Mouse (Mus musculus) small intestine, adult 2 months (tissue): Measurements from ENCODE around the gene Mafk. TPM values are rescaled to one million over a fixed set of nuclear protein-coding genes. Genes with fewer than 3 reads are reported as not detected.

Experiments used
- H3K27ac ChIP-seq: fragments of 200-500 bp; 2 replicates; pipeline ENCODE4 v1.5.1; 2012; ENCODE audit warnings: low read depth, low read length, control low read depth, inconsistent platforms; ENCODE audit not compliant: insufficient read depth
- H3K27me3 ChIP-seq: fragments of 200-500 bp; 2 replicates; pipeline ENCODE4 v1.6.1; 2012; ENCODE audit warnings: mild to moderate bottlenecking, moderate library complexity, low read length, inconsistent platforms; ENCODE audit not compliant: control insufficient read depth, insufficient read depth
- H3K36me3 ChIP-seq: fragments of 200-500 bp; 2 replicates; pipeline ENCODE4 v1.6.1; 2012; ENCODE audit warnings: mild to moderate bottlenecking, low read length, control low read depth, inconsistent platforms; ENCODE audit not compliant: control insufficient read depth, insufficient read depth
- H3K4me1 ChIP-seq: fragments of 200-500 bp; 2 replicates; pipeline ENCODE4 v1.6.1; 2012; ENCODE audit warnings: low read length, inconsistent platforms, mixed read lengths; ENCODE audit not compliant: control insufficient read depth, insufficient read depth, insufficient read length
- H3K4me3 ChIP-seq: fragments of 200-500 bp; 2 replicates; pipeline ENCODE4 v1.5.1; 2012; ENCODE audit warnings: low read depth, mild to moderate bottlenecking, control low read depth, inconsistent platforms, low read length, moderate library complexity
- CTCF ChIP-seq: fragments of 200-500 bp; IDR thresholded peaks from 2 replicates; pipeline ENCODE4 v1.5.1; 2012; ENCODE audit warnings: low read depth, mild to moderate bottlenecking, control low read depth, inconsistent platforms, low read length, moderate library complexity, mixed read lengths; ENCODE audit not compliant: insufficient replicate concordance, insufficient read length; ENCODE audit errors: extremely low read depth
- POLR2A ChIP-seq: fragments of 200-500 bp; IDR thresholded peaks from 2 replicates; pipeline ENCODE4 v1.6.1; 2012; ENCODE audit warnings: low read depth, mild to moderate bottlenecking, control low read depth, inconsistent platforms, low read length, moderate library complexity
- WGBS: fragments of 180-500 bp; shearing (Covaris S2); methylation state at CpG from one replicate; pipeline ENCODE4 v1.1.7; 2018; 5-methylcytosine and 5-hydroxymethylcytosine counted together
- polyA plus RNA-seq: library from polyadenylated mRNA; depleted of rRNA; stranded (reverse); fragments of >200 nt; gene quantifications from 2 replicates; pipeline ENCODE4 v1.2.3, GENCODE M21; 2012

The Mafk gene
- polyA plus RNA-seq, 1 experiment: 70.9 TPM

DNA sequence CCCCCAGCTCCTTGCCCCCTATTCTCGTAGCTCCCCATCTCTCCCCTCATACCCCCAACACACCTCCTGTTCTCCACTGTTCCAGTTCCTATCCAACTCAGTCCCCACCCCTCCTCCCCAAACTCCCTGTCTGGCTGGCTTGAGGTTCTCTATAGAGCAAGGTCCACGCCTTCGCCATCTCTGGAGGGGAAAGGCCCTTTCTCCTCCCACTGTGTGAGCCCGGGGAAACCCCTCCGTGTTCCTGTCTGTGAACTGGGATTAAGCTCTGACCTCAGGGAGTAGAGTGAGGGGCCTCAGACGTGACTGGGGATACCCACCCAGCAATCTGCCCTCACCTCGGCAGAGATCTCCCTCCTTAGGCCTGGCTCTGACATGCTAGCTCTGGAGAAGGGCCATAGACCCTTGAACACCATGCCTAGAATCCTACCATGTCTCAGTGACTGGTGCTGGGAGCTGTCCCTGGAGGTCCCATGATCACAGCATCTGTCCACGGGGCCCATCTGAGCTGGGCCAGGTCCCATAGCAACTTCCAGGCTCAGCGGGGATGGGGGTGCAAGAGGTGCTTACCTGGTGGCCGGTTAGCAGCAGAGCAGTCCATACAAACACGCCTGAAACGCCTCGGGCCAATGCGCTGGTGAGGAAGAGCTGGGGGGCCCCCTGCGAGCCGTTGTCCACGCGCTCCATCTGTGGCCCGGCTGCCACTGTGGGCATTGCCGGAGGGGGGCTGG lies 21.2 kb downstream of the Mafk start:
- peaks cover 35% of the 10 kb centered on the region for H3K4me1 ChIP-seq
- WGBS: 26% methylated on average over 20 of the region's 20 CpGs
- TF ChIP-seq POLR2A: no peak
- no peak for TF ChIP-seq CTCF
- peaks cover 17% of the 10 kb centered on the region for H3K36me3 ChIP-seq
- peak overlapping the region; percentile 81 for H3K4me3 ChIP-seq
- H3K27ac ChIP-seq: peak overlapping the region; percentile 81
- H3K27me3 ChIP-seq: no peaks in the 10 kb centered on the region

DNA sequence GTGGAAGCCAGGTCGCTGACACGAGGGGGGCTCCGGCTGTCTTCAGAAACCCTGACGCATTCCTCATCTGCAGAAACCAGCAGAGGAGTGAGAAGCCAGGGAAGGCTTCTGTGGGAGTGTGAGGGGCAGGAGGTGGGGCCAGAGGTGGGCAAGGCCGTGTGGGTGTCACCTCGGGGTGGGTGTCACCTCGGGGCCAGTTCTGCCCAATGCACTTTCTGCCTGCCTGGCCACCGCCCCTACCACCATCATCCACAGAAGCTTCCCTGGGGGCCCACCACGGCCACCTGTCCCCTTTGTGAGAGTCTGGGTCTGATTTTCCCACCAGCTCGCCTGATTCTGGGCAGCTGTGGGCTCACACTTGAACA lies 21.8 kb downstream of the Mafk start:
- TF ChIP-seq POLR2A (no peak), CTCF (no peak)
- Histone ChIP-seq H3K4me3 (peak overlapping the region; percentile 81), H3K4me1 (peaks cover 39% of the 10 kb centered on the region), H3K27ac (peak overlapping the region; percentile 81), H3K27me3 (no peaks in the 10 kb centered on the region), H3K36me3 (peaks cover 12% of the 10 kb centered on the region)
- WGBS: 15% methylated on average over 10 of the region's 10 CpGs

DNA sequence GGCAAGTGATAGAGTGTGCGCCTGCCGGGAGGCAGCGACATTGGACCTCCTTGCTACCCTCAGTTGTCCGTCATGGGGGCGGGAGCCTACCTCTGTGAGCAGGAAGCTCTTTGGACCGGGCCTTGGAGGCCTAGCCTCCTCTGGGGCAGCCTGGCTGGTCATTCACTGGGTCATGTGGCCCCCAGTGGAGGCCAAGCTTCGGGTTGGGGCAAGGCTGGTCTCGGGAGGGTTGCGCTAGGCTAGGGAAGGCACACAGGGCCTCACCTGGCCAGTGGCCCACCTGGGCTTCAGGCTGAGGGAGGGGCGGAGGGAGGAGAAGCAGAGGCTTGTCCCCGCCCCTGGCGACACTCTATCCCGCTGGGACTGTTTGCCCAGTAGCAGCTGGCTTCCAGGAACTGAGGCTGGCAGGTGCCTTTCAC lies 22.7 kb downstream of the Mafk start:
- Histone ChIP-seq H3K27ac (peak overlapping the region; percentile 91), H3K27me3 (no peaks in the 10 kb centered on the region), H3K4me1 (peaks cover 44% of the 10 kb centered on the region), H3K4me3 (peak overlapping the region; percentile 81), H3K36me3 (peaks cover 9% of the 10 kb centered on the region)
- WGBS: 10% methylated on average over 13 of the region's 13 CpGs
- TF ChIP-seq CTCF (no peak), POLR2A (no peak; the same call in 1 of the 2 replicates)

DNA sequence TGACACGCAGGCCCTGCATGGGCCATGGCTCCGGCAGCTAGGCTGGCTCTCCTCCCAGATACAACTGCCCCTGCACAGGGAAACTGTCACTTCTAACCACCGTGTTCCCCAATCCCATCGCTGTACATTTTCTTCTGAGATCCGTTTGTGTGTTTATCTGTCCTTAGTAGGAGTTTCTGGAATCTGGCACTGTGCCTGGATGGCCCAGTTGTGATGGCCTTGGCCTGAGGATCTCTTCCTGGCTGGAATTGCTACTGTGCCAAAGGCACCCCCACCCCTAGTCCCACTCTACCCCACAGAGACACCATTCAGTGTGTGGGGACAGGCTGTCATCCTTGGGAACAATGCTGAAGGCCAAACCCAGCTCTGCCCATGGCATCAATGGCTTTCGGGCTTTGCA lies 24.7 kb downstream of the Mafk start:
- 35% methylated on average over 6 of the region's 6 CpGs for WGBS
- peaks cover 53% of the 10 kb centered on the region for H3K4me1 ChIP-seq
- TF ChIP-seq POLR2A (no peak), CTCF (no peak)
- H3K27me3 ChIP-seq: no peaks in the 10 kb centered on the region
- H3K36me3 ChIP-seq: no peaks in the 10 kb centered on the region
- H3K27ac ChIP-seq: no peak overlapping the region
- H3K4me3 ChIP-seq: no peak overlapping the region

DNA sequence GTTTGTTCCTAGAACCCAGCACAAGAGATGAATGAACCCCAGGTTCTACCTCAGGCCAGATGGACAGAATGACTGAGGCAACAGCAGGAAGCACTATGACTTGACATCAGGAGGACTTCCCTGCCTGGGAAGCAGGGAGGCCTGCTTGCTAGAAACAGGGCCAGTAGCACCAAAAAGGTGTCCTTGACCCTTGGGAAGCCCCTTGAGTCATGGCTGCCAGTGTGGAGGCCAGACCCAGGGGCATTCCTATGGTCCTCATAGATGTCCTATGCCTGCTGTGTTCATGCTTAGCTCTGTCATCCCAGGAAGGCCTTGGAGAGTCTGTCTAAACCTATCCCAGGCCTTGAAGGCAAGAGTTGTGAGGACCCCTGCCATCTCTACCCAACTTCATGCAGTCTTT lies 25.1 kb downstream of the Mafk start:
- no peaks in the 10 kb centered on the region for H3K27me3 ChIP-seq
- TF ChIP-seq CTCF: no peak
- no peak overlapping the region for H3K4me3 ChIP-seq
- H3K27ac ChIP-seq: no peak overlapping the region
- no peaks in the 10 kb centered on the region for H3K36me3 ChIP-seq
- peaks cover 56% of the 10 kb centered on the region for H3K4me1 ChIP-seq

DNA sequence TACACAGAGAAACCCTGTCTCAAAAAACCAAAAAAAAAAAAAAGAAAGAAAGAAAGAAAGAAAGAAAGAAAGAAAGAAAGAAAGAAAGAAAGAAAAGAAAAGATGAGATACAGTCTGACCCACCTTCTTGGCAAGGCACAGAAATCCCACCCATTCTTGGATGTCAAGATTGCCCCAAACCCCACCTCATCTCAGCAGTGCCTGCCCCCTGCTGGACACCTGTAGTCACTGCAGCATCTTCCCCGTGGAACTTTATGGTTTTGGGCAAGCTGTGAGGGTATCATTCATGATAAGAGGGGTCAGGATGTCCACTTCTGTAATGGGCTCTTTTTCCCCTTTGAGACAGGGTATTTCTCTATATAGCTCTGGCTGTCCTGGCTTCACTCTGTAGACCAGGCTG lies 26.0 kb downstream of the Mafk start:
- WGBS: 0% methylated on average over 1 of the region's 1 CpGs
- H3K4me3 ChIP-seq: no peak overlapping the region
- peaks cover 52% of the 10 kb centered on the region for H3K4me1 ChIP-seq
- no peak overlapping the region for H3K27ac ChIP-seq
- no peaks in the 10 kb centered on the region for H3K27me3 ChIP-seq
- no peaks in the 10 kb centered on the region for H3K36me3 ChIP-seq
- TF ChIP-seq POLR2A: no peak
- peak; percentile 83; the same call in 1 of the 2 replicates for TF ChIP-seq CTCF

DNA sequence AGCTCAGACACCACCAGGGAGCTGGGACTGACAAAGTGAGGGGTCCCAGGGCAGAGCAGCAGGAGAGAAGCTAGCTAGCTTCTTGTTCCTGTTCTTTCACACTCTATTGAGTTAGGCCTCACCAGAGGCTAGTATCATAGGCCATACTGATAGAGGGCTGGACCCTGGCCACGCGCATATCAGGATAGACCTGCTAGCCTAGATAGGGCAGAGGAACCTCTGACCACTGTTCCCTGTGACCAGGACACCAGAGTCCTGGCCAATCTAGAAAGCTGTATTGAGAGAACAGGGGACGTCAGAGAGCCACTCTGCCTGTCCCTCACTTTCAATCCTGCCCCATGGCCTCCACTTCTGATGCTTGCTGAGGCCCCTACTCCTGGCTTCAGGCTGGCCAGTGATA lies 26.7 kb downstream of the Mafk start:
- 64% methylated on average over 3 of the region's 3 CpGs for WGBS
- TF ChIP-seq POLR2A (no peak), CTCF (no peak)
- Histone ChIP-seq H3K27me3 (no peaks in the 10 kb centered on the region), H3K4me1 (peaks cover 46% of the 10 kb centered on the region), H3K36me3 (peaks cover 1% of the 10 kb centered on the region; the same call in 1 of the 2 replicates), H3K27ac (peak overlapping the region; percentile 85), H3K4me3 (peak overlapping the region; percentile 62)
